ENCODE assay signal across 21 mouse cellular contexts in the genomic region with DNA sequence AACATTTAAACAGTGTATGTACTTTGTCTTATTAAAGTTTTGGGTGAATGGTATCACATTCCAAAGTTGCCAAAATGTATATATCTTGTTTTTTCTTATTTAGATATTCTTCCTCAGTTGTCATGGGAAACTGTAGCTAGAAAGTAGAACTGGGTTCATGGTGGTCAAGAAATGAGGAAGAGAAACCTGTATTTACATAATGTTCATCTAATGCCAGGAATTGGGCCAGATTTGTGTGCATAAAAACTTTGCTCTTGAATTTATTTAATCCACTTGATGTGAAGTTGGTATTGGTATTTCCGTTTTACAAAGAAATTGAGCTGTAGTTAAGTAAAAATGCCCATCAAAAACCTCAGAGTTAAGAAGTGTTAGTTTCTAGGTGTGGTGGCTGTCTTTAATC. TPM values are rescaled to one million over a fixed set of nuclear protein-coding genes. Genes with fewer than 3 reads are reported as not detected.
DNase-seq lines count a peak whose midpoint lies in the region; ATAC-seq and TF ChIP-seq lines count a peak whose summit lies in the region.
"Had no signal": no experiment of that assay in that cellular context is flagged by ENCODE, and none has a peak within 500 bp of the region (broad histone marks: within the 10 kb centered on the region; RNA-seq: fewer than 3 reads in every experiment).

No protein-coding gene starts in this region.

- no peak for DNase-seq in gastrocnemius, adult 2 months
- DNase-seq in gastrocnemius, postnatal 4 days (ENCODE audit: low spot score in 2 of 2), result no peak
- DNase-seq in lung, postnatal 0 days (ENCODE audit: low spot score), result peak; percentile 31
- no peak for DNase-seq in lung, postnatal 14 days
- DNase-seq: adrenal gland, postnatal 36 days; cerebellum, adult 11 months; cerebellum, postnatal 10 days; embryo, embryonic 11 days; gastrocnemius, postnatal 36 days; heart, postnatal 36 days; kidney, adult 9 months; liver, embryonic 13.5 days; thymus, adult 18-20 months; thymus, postnatal 4 days had no signal

- peak overlapping the region; percentile 98; the same call in 1 of the 2 replicates for H3K27ac ChIP-seq in gastrocnemius, adult 2 months
- H3K27ac ChIP-seq in lung, postnatal 0 days (ENCODE audit: low read length), result no peak overlapping the region
- no peak overlapping the region for H3K27ac ChIP-seq in kidney, embryonic 16.5 days (ENCODE audit: low read length)

- TF ChIP-seq EP300 in lung, postnatal 0 days (IDR thresholded peaks at IDR 0.05), result no peak

- no peak overlapping the region for H3K4me3 ChIP-seq in gastrocnemius, adult 2 months
- no peak overlapping the region for H3K4me3 ChIP-seq in lung, postnatal 0 days (ENCODE audit: low read depth, low read length)
- H3K4me3 ChIP-seq in E14TG2a.4 (replicated peaks; ENCODE audit: low read length), result peak overlapping the region; percentile 99
- peak overlapping the region; percentile 81 for H3K4me3 ChIP-seq in myocyte
- H3K4me3 ChIP-seq in kidney, embryonic 16.5 days (ENCODE audit: low read length), result no peak overlapping the region

- H3K79me2 ChIP-seq in myocyte (ENCODE audit: control insufficient read depth, insufficient read depth), result peaks cover 36% of the 10 kb centered on the region

- no peaks in the 10 kb centered on the region for H3K9me3 ChIP-seq in lung, postnatal 0 days (ENCODE audit: low read length)
- H3K9me3 ChIP-seq in E14TG2a.4 (ENCODE audit: low read length), result no peaks in the 10 kb centered on the region
- no peaks in the 10 kb centered on the region for H3K9me3 ChIP-seq in kidney, embryonic 16.5 days (ENCODE audit: low read length)
- H3K9me3 ChIP-seq: embryonic facial prominence, embryonic 15.5 days; heart, embryonic 15.5 days; limb, embryonic 13.5 days; liver, embryonic 13.5 days; neural tube, embryonic 13.5 days had no signal

- no peak for TF ChIP-seq POLR2A in myocyte (IDR thresholded peaks at IDR 0.05; ENCODE audit: insufficient read length, low read depth)

- no peaks in the 10 kb centered on the region for H3K27me3 ChIP-seq in lung, postnatal 0 days (replicated peaks; ENCODE audit: insufficient read depth, low read length)
- H3K27me3 ChIP-seq in E14TG2a.4 (ENCODE audit: insufficient read depth, low read length), result no peaks in the 10 kb centered on the region
- H3K27me3 ChIP-seq in myocyte (ENCODE audit: control insufficient read depth, insufficient read depth, insufficient read length), result no peaks in the 10 kb centered on the region
- no peaks in the 10 kb centered on the region; the same call in 1 of the 2 replicates for H3K27me3 ChIP-seq in kidney, embryonic 16.5 days (ENCODE audit: insufficient read depth, low read length)

- TF ChIP-seq CTCF in gastrocnemius, adult 2 months (IDR thresholded peaks at IDR 0.05), result no peak
- TF ChIP-seq CTCF in lung, postnatal 0 days (IDR thresholded peaks at IDR 0.05), result no peak
- TF ChIP-seq CTCF in E14TG2a.4 (conservative IDR thresholded peaks at IDR 0.05; ENCODE audit: low read length), result no peak

- ATAC-seq in lung, postnatal 0 days, result no peak
- no peak for ATAC-seq in kidney, embryonic 16.5 days (ENCODE audit: low FRiP score, low TSS enrichment)

- no peak overlapping the region for H3K4me2 ChIP-seq in lung, postnatal 0 days (replicated peaks; ENCODE audit: low read depth, low read length)
- peak overlapping the region; percentile 56 for H3K4me2 ChIP-seq in myocyte (ENCODE audit: low read depth)
- H3K4me2 ChIP-seq in kidney, embryonic 16.5 days (replicated peaks; ENCODE audit: low read depth, low read length), result no peak overlapping the region

- WGBS in lung, postnatal 0 days, result 74% methylated on average over 1 of the region's 1 CpGs
- 86% methylated on average over 1 of the region's 1 CpGs for WGBS in kidney, embryonic 16.5 days

- no peak overlapping the region for H3K9ac ChIP-seq in lung, postnatal 0 days (replicated peaks; ENCODE audit: low read depth)
- H3K9ac ChIP-seq in kidney, embryonic 16.5 days (replicated peaks; ENCODE audit: low read length), result no peak overlapping the region

- no peak overlapping the region for H3ac ChIP-seq in myocyte (ENCODE audit: control insufficient read depth, insufficient read length)

- intact Hi-C loops in gastrocnemius, adult 2 months (cut with DNase I), result loop anchor here (5.0 to 10.0 kb wide), 2 partner anchors 48 to 65 kb away; partner anchors contain the start of gene Klhdc9

- H3K36me3 ChIP-seq in lung, postnatal 0 days (ENCODE audit: insufficient read depth, low read length), result no peaks in the 10 kb centered on the region
- H3K36me3 ChIP-seq in E14TG2a.4 (ENCODE audit: insufficient read depth, low read length), result peaks cover 20% of the 10 kb centered on the region
- no peaks in the 10 kb centered on the region for H3K36me3 ChIP-seq in myocyte (ENCODE audit: control insufficient read depth, insufficient read depth)
- peaks cover 2% of the 10 kb centered on the region; the same call in 1 of the 2 replicates for H3K36me3 ChIP-seq in kidney, embryonic 16.5 days (ENCODE audit: insufficient read depth, low read length)

- H3K4me1 ChIP-seq in lung, postnatal 0 days (ENCODE audit: insufficient read depth, low read depth, low read length), result no peaks in the 10 kb centered on the region; the same call in 1 of the 2 replicates
- H3K4me1 ChIP-seq in E14TG2a.4 (replicated peaks; ENCODE audit: low read depth, low read length), result peaks cover 41% of the 10 kb centered on the region
- H3K4me1 ChIP-seq in kidney, embryonic 16.5 days (ENCODE audit: insufficient read depth, low read length), result peaks cover 11% of the 10 kb centered on the region

TF ChIP-seq in myocyte, 11 proteins besides CTCF, POLR2A, EP300 and RAD21:
- no peak for TF ChIP-seq MAX (IDR thresholded peaks at IDR 0.05; ENCODE audit: low read depth)
- TF ChIP-seq MYOD1 (IDR thresholded peaks at IDR 0.05; ENCODE audit: control insufficient read depth in 1 of 3, insufficient read length in 2 of 3, low read depth in 2 of 3), result no peak
- TF ChIP-seq SRF (IDR thresholded peaks at IDR 0.05; ENCODE audit: control insufficient read depth, insufficient read length, low read depth), result no peak
TF ChIP-seq in myocyte: peak in this region for 0.

RNA-seq across cellular contexts. Expression of gene Usf1, which starts 0.9 kb away (rescaled TPM):
- 10 to 100 TPM; 29.9 to 36.8 TPM for total RNA-seq in gastrocnemius, adult 2 months (2021)
- total RNA-seq in gastrocnemius, postnatal 4 days (2021), result 10 to 100 TPM; 43.9 to 48.4 TPM
- polyA plus RNA-seq in lung, postnatal 0 days (2015; fragmentation: Nextera tagmentation; extraction: Ambion mirVana), result 66.4 and 67.7 TPM in 2 replicates
- 106 TPM for polyA plus RNA-seq in myocyte (2012; fragmentation: generic; extraction: Trizol)
- polyA plus RNA-seq in kidney, embryonic 16.5 days (2015; fragmentation: Nextera tagmentation; extraction: Ambion mirVana), result 84.8 and 90.9 TPM in 2 replicates

RNA-seq across cellular contexts. Expression of gene Tstd1, which starts 8.4 kb away (rescaled TPM):
- under 1 TPM; 0.84 to 0.92 TPM for total RNA-seq in gastrocnemius, adult 2 months (2021)
- total RNA-seq in gastrocnemius, postnatal 4 days (2021), result 1 to 10 TPM; 1.1 to 1.3 TPM
- polyA plus RNA-seq in lung, postnatal 0 days (2015; fragmentation: Nextera tagmentation; extraction: Ambion mirVana), result 7.1 and 7.8 TPM in 2 replicates
- 0.41 TPM for polyA plus RNA-seq in myocyte (2012; fragmentation: generic; extraction: Trizol)
- 6.6 and 7.0 TPM in 2 replicates for polyA plus RNA-seq in kidney, embryonic 16.5 days (2015; fragmentation: Nextera tagmentation; extraction: Ambion mirVana)

RNA-seq across cellular contexts. Expression of gene Arhgap30, which starts 21.5 kb away (rescaled TPM):
- under 1 TPM; 0.38 to 0.73 TPM for total RNA-seq in gastrocnemius, adult 2 months (2021)
- total RNA-seq in gastrocnemius, postnatal 4 days (2021), result 1 to 10 TPM; 3.3 to 3.5 TPM
- 3.5 and 4.1 TPM in 2 replicates for polyA plus RNA-seq in lung, postnatal 0 days (2015; fragmentation: Nextera tagmentation; extraction: Ambion mirVana)
- 0.02 TPM for polyA plus RNA-seq in myocyte (2012; fragmentation: generic; extraction: Trizol)
- 1.1 and 1.6 TPM in 2 replicates for polyA plus RNA-seq in kidney, embryonic 16.5 days (2015; fragmentation: Nextera tagmentation; extraction: Ambion mirVana)

RNA-seq across cellular contexts. Expression of gene F11r, which starts 27.1 kb away (rescaled TPM):
- 1 to 10 TPM; 4.2 to 6.0 TPM for total RNA-seq in gastrocnemius, adult 2 months (2021)
- total RNA-seq in gastrocnemius, postnatal 4 days (2021), result 10 to 100 TPM; 15.0 to 16.4 TPM
- 177 and 239 TPM in 2 replicates for polyA plus RNA-seq in lung, postnatal 0 days (2015; fragmentation: Nextera tagmentation; extraction: Ambion mirVana)
- polyA plus RNA-seq in myocyte (2012; fragmentation: generic; extraction: Trizol), result 24.2 TPM
- polyA plus RNA-seq in kidney, embryonic 16.5 days (2015; fragmentation: Nextera tagmentation; extraction: Ambion mirVana), result 156 and 167 TPM in 2 replicates

RNA-seq across cellular contexts. Expression of gene Nectin4, which starts 40.3 kb away (rescaled TPM):
- total RNA-seq in gastrocnemius, adult 2 months (2021), result under 1 TPM in 1 of 2 experiments, not detected in 1; 0.06 TPM
- total RNA-seq in gastrocnemius, postnatal 4 days (2021), result under 1 TPM; 0.21 to 0.25 TPM
- 10.1 and 10.2 TPM in 2 replicates for polyA plus RNA-seq in lung, postnatal 0 days (2015; fragmentation: Nextera tagmentation; extraction: Ambion mirVana)
- polyA plus RNA-seq in myocyte (2012; fragmentation: generic; extraction: Trizol), result 0.08 TPM
- 4.7 and 4.8 TPM in 2 replicates for polyA plus RNA-seq in kidney, embryonic 16.5 days (2015; fragmentation: Nextera tagmentation; extraction: Ambion mirVana)

Comparison
In these comparisons a context has a peak if more than half of its experiments do, and no peak if none do; other contexts are left out.
1. H3K4me3 ChIP-seq: peak in E14TG2a.4 (single experiment) and myocyte (single experiment); none in gastrocnemius, adult 2 months (single experiment), lung, postnatal 0 days (single experiment) and kidney, embryonic 16.5 days (single experiment).